8 mouse cellular contexts compared by ENCODE assay signal in genomic region chr10:25296286-25296656, GRCm38 (mm10). TPM values are rescaled to one million over a fixed set of nuclear protein-coding genes. Genes with fewer than 3 reads are reported as not detected.
DNase-seq lines count a peak whose midpoint lies in the region; ATAC-seq and TF ChIP-seq lines count a peak whose summit lies in the region.

No protein-coding gene starts in this region.

- WGBS in heart, embryonic 14.5 days = 37% methylated on average over 8 of the region's 8 CpGs
- 45% methylated on average over 8 of the region's 8 CpGs for WGBS in bone marrow, adult 2 months
- WGBS in forebrain, embryonic 16.5 days = 33% methylated on average over 8 of the region's 8 CpGs
- WGBS in midbrain, embryonic 10.5 days = 49% methylated on average over 8 of the region's 8 CpGs

- TF ChIP-seq CTCF in bone marrow, adult 2 months (IDR thresholded peaks at IDR 0.05; ENCODE audit: control insufficient read depth, insufficient read depth, low read length) = no peak

- peaks cover 9 to 15% of the 10 kb centered on the region in 2 experiments for H3K4me1 ChIP-seq in heart, embryonic 14.5 days (ENCODE audit: control insufficient read depth in 2 of 2, insufficient read depth in 2 of 2, low read length in 2 of 2)
- H3K4me1 ChIP-seq in bone marrow, adult 2 months (ENCODE audit: control insufficient read depth, insufficient read depth, low read length) = peaks cover 1% of the 10 kb centered on the region
- peaks cover 6% of the 10 kb centered on the region for H3K4me1 ChIP-seq in forebrain, embryonic 16.5 days (replicated peaks; ENCODE audit: control insufficient read depth, insufficient read depth, low read length)
- H3K4me1 ChIP-seq in midbrain, embryonic 10.5 days = peaks cover 28% of the 10 kb centered on the region

- intact Hi-C loops in left cerebral cortex, postnatal 4 days (cut with DNase I) = loop anchor here (5.0 kb wide), 1 partner anchor 66 kb away; no protein-coding TSS in a partner anchor

- H3K4me3 ChIP-seq in heart, embryonic 14.5 days (ENCODE audit: control insufficient read depth in 1 of 2, insufficient read depth in 1 of 2, low read depth in 1 of 2, low read length in 2 of 2) = peak overlapping the region; percentile 62 to 84
- peak overlapping the region; percentile 99 for H3K4me3 ChIP-seq in bone marrow, adult 2 months (replicated peaks; ENCODE audit: control insufficient read depth, low read depth, low read length)
- peak overlapping the region; percentile 81 for H3K4me3 ChIP-seq in forebrain, embryonic 16.5 days (replicated peaks; ENCODE audit: low read length)
- H3K4me3 ChIP-seq in midbrain, embryonic 10.5 days = peak overlapping the region; percentile 71

- no peaks in the 10 kb centered on the region for H3K27me3 ChIP-seq in heart, embryonic 14.5 days (ENCODE audit: control insufficient read depth, insufficient read depth, low read length)
- H3K27me3 ChIP-seq in forebrain, embryonic 16.5 days (replicated peaks; ENCODE audit: control insufficient read depth, insufficient read depth, low read length) = no peaks in the 10 kb centered on the region
- H3K27me3 ChIP-seq in midbrain, embryonic 10.5 days (ENCODE audit: low read depth, poor library complexity, severe bottlenecking) = no peaks in the 10 kb centered on the region

- no peak for ATAC-seq in heart, embryonic 14.5 days (ENCODE audit: insufficient number of reproducible peaks, insufficient read depth, low FRiP score, low read depth)
- ATAC-seq in forebrain, embryonic 16.5 days = peak; percentile 7; the same call in 1 of the 2 replicates

- peak overlapping the region; percentile 62 for H3K4me2 ChIP-seq in heart, embryonic 14.5 days (ENCODE audit: low read length)
- peak overlapping the region; percentile 56 for H3K4me2 ChIP-seq in forebrain, embryonic 16.5 days (ENCODE audit: low read length)

- no peaks in the 10 kb centered on the region for H3K9me3 ChIP-seq in heart, embryonic 14.5 days (ENCODE audit: control insufficient read depth, low read length)
- H3K9me3 ChIP-seq in forebrain, embryonic 16.5 days (ENCODE audit: control insufficient read depth, low read length) = no peaks in the 10 kb centered on the region
- H3K9me3 ChIP-seq in midbrain, embryonic 10.5 days (replicated peaks) = no peaks in the 10 kb centered on the region

- H3K36me3 ChIP-seq in heart, embryonic 14.5 days (ENCODE audit: control insufficient read depth, insufficient read depth, low read length) = no peaks in the 10 kb centered on the region
- H3K36me3 ChIP-seq in forebrain, embryonic 16.5 days (ENCODE audit: control insufficient read depth, insufficient read depth) = no peaks in the 10 kb centered on the region
- no peaks in the 10 kb centered on the region for H3K36me3 ChIP-seq in midbrain, embryonic 10.5 days

- no peak for DNase-seq in heart, adult 18-20 months
- no peak for DNase-seq in midbrain, embryonic 10.5 days (ENCODE audit: low spot score)
- DNase-seq in left cerebral cortex, postnatal 4 days = no peak
- no peak for DNase-seq in spleen, postnatal 14 days (ENCODE audit: low spot score in 2 of 2)
- DNase-seq in adrenal gland, adult 8-10 months = no peak

- peak overlapping the region; percentile 80 to 94 for H3K27ac ChIP-seq in heart, embryonic 14.5 days (replicated peaks in 1 of 2; ENCODE audit: control insufficient read depth in 1 of 2, insufficient read depth in 1 of 2, low read depth in 2 of 2, low read length in 2 of 2)
- H3K27ac ChIP-seq in bone marrow, adult 2 months (ENCODE audit: control insufficient read depth, insufficient read depth, low read depth, low read length, poor library complexity) = peak overlapping the region; percentile 88; the same call in 1 of the 2 replicates
- peak overlapping the region; percentile 76; the same call in 1 of the 2 replicates for H3K27ac ChIP-seq in forebrain, embryonic 16.5 days (ENCODE audit: low read length)
- peak overlapping the region; percentile 94 for H3K27ac ChIP-seq in midbrain, embryonic 10.5 days (replicated peaks)

- TF ChIP-seq POLR2A in bone marrow, adult 2 months (IDR thresholded peaks at IDR 0.05; ENCODE audit: borderline replicate concordance, control insufficient read depth, low read depth, low read length) = no peak

- peak overlapping the region; percentile 83 for H3K9ac ChIP-seq in heart, embryonic 14.5 days (ENCODE audit: low read length)
- peak overlapping the region; percentile 95 for H3K9ac ChIP-seq in forebrain, embryonic 16.5 days (replicated peaks; ENCODE audit: low read depth, low read length)

RNA-seq across cellular contexts. Expression of gene Akap7, which starts 11.4 kb away (rescaled TPM):
- 42.0 and 43.3 TPM in 2 replicates for polyA plus RNA-seq in heart, embryonic 14.5 days (2014; fragmentation: Nextera tagmentation; extraction: Ambion mirVana)
- total RNA-seq in heart, adult 18-20 months (2021) = 10 to 100 TPM; 52.6 to 62.5 TPM
- 35.8 and 64.2 TPM in 2 replicates for polyA plus RNA-seq in bone marrow, adult 2 months (2011; ENCODE audit: insufficient read depth, insufficient read length, low replicate concordance, missing spikeins)
- polyA plus RNA-seq in forebrain, embryonic 16.5 days (2015; fragmentation: Nextera tagmentation; extraction: Ambion mirVana) = 33.3 and 37.1 TPM in 2 replicates
- polyA plus RNA-seq in midbrain, embryonic 10.5 days (2016; fragmentation: Nextera tagmentation; extraction: Ambion mirVana) = 17.2 and 17.5 TPM in 2 replicates
- total RNA-seq in left cerebral cortex, postnatal 4 days (2021) = 100 to 1,000 TPM; 146 to 153 TPM
- 10 to 100 TPM; 56.7 to 83.5 (median 69.8) TPM for total RNA-seq in adrenal gland, adult 8-10 months (2022)
